Mouse (Mus musculus) central nervous system, embryonic 11.5 days (tissue): ENCODE data around the gene Kat5. TPM values are rescaled to one million over a fixed set of nuclear protein-coding genes. Genes with fewer than 3 reads are reported as not detected.

Experiments
- polyA plus RNA-seq: library from polyadenylated mRNA; depleted of rRNA; stranded (reverse); fragments of >200 nt; gene quantifications from 2 replicates; pipeline ENCODE4 v1.2.3, GENCODE M21; 2012; rRNA removed

The Kat5 gene
- polyA plus RNA-seq, result 106 and 112 TPM in 2 replicates

GRCm38 (mm10) chr19:5609547-5610404, at the start of gene Kat5:
TSS of gene Kat5 (minus strand) at chr19:5610237.

GRCm38 (mm10) chr19:5637069-5638047, 27.3 kb upstream of the Kat5 start, which contains the start of gene Rela:
TSS of gene Rela (plus strand) at chr19:5637483.

GRCm38 (mm10) chr19:5601752-5602541, 8.1 kb downstream of the Kat5 start, which contains the start of gene Rnaseh2c:
TSS of gene Rnaseh2c (plus strand) at chr19:5601873.

DNA sequence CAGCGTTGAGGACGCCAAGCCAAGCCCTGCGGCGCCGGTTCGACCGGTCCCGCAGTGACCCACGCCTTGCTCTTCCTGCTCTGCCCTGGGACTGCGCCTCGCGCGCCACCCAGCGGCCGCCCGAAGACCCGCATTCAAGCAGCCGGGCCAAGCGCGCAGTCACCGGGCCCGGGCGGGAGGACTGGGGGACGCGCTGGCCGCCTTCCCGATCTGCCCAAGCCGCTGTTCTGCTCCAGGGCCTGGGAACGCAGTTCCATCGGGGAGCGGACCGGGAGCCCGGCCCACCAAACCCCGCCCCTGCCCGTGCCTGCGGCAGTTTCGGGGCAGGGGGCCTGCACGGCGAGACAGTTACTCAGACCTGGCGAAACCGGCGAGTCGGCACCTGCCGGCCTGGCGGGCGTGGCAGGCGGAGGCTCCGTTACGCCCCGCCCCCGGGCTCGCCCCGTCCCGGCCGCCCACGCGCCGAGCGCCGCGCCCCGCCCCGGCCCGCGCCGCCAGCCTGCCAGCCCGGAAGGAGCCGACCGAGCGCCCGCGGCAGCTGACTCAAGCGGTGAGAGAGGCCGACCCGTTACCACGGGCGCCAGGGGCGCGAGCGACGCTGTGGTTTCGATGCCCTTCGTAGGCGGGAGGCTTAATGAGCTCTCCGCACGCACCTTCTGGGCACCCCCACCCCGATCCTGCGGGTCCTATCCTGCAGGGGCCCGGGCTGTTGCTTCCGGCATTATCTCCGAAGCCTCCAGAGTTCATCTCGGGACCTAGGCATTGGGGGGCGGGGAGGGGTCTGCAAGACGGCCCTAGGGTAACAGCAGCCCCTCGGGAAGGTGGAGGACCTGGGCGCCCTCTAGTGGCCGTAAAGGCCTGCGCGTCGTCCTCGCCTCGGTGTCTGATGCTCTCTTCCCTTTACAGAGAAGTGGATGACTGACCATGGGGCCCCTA, 42.2 kb downstream of the Kat5 start, which contains the start of gene Ap5b1:
Ap5b1 (plus strand) TSS at position 492 of the 936 bp plus-strand sequence.

DNA sequence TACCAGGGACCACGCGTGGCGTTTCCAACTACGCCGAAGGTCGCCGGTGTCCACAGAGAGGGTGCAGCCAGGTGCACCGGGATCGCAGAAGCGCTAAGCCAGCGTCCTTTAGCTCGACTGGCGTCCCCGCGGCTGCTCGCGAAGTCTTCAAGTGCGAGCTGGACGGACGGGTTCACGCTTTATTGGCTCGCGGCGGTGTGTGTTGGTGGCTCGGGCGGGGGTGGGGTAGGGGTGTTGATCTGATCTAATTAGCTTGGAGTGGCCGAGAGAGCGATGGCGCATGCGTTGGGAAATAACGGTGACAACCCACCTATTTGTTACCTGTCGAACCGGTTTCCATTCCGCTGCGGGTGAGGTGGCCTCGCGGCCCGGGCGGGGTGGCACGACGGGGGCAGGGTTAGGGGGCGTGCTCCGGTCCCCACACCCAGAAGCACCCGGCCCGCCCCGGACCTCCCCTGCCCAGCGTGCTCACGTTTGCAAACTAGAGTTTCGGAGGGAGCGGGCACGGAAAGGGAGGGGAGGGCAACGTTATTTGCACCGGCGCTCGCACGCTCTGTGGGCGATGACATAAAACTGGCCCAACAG, 49.5 kb downstream of the Kat5 start, which contains the start of gene Ovol1:
Ovol1 (minus strand) TSS at position 190 of the 585 bp plus-strand sequence.

Other genes starting within 250 kb of the Kat5 start
- 60.1 and 61.8 TPM in 2 replicates for gene Eif1ad, start 243.5 kb downstream of the Kat5 start, polyA plus RNA-seq
- 242 and 255 TPM in 2 replicates for gene Banf1, start 243.1 kb downstream of the Kat5 start, polyA plus RNA-seq
- 85.1 and 210 TPM in 2 replicates for gene Sart1, start 221.5 kb downstream of the Kat5 start, polyA plus RNA-seq
- gene Tsga10ip, start 207.7 kb downstream of the Kat5 start, polyA plus RNA-seq, result 0.06 and 0.07 TPM in 2 replicates
- gene Drap1, start 185.3 kb downstream of the Kat5 start, polyA plus RNA-seq, result 236 and 321 TPM in 2 replicates
- gene AI837181, start 185.1 kb downstream of the Kat5 start, polyA plus RNA-seq, result 34.9 and 60.1 TPM in 2 replicates
- gene Fosl1, start 162.7 kb downstream of the Kat5 start, polyA plus RNA-seq, result 0.02 and 0.04 TPM in 2 replicates
- 7.7 and 12.9 TPM in 2 replicates for gene Ccdc85b, start 152.3 kb downstream of the Kat5 start, polyA plus RNA-seq
- 124 and 130 TPM in 2 replicates for gene Fibp, start 149.6 kb downstream of the Kat5 start, polyA plus RNA-seq
- 0.94 and 1.4 TPM in 2 replicates for gene Ctsw, start 141.7 kb downstream of the Kat5 start, polyA plus RNA-seq
- 47.9 and 83.7 TPM in 2 replicates for gene Efemp2, start 136.3 kb downstream of the Kat5 start, polyA plus RNA-seq
- gene Mus81, start 121.8 kb downstream of the Kat5 start, polyA plus RNA-seq, result 38.4 and 39.4 TPM in 2 replicates
- 1,441 and 1,801 TPM in 2 replicates for gene Cfl1, start 119.8 kb downstream of the Kat5 start, polyA plus RNA-seq
- 2.5 and 3.1 TPM in 2 replicates for gene 1700020D05Rik, start 106.5 kb downstream of the Kat5 start, polyA plus RNA-seq
- gene Snx32, start 99.7 kb downstream of the Kat5 start, polyA plus RNA-seq, result 20.7 and 24.6 TPM in 2 replicates
- 0.14 and 0.21 TPM in 2 replicates for gene Ovol1, start 49.6 kb downstream of the Kat5 start, polyA plus RNA-seq
- 1.6 and 2.3 TPM in 2 replicates for gene Ap5b1, start 42.2 kb downstream of the Kat5 start, polyA plus RNA-seq
- 132 and 429 TPM in 2 replicates for gene Rnaseh2c, start 8.4 kb downstream of the Kat5 start, polyA plus RNA-seq
- gene Rela, start 27.2 kb upstream of the Kat5 start, polyA plus RNA-seq, result 27.4 and 40.6 TPM in 2 replicates
- 35.6 and 40.2 TPM in 2 replicates for gene Sipa1, start 53.5 kb upstream of the Kat5 start, polyA plus RNA-seq
- gene Map3k11, start 78.5 kb upstream of the Kat5 start, polyA plus RNA-seq, result 28.3 and 30.6 TPM in 2 replicates
- gene Pcnx3, start 78.7 kb upstream of the Kat5 start, polyA plus RNA-seq, result 79.9 and 82.1 TPM in 2 replicates
- gene Kcnk7, start 94.1 kb upstream of the Kat5 start, polyA plus RNA-seq, result 0.05 TPM in 1 of 2 replicates, not detected in the other
- gene Ehbp1l1, start 116.1 kb upstream of the Kat5 start, polyA plus RNA-seq, result 22.1 and 44.1 TPM in 2 replicates
- 139 and 148 TPM in 2 replicates for gene Fam89b, start 119.4 kb upstream of the Kat5 start, polyA plus RNA-seq
- gene Ltbp3, start 130.7 kb upstream of the Kat5 start, polyA plus RNA-seq, result 25.0 and 41.3 TPM in 2 replicates
- 75.2 and 92.9 TPM in 2 replicates for gene Scyl1, start 161.2 kb upstream of the Kat5 start, polyA plus RNA-seq